Mouse (Mus musculus) thymus, adult 2 months (tissue): ENCODE data around the gene Upp2.

Experiments used
- CTCF ChIP-seq: fragments of 200-500 bp; IDR thresholded peaks from 2 replicates; pipeline ENCODE4 v1.5.1; 2012; ENCODE audit warnings: mild to moderate bottlenecking, control low read depth, low read length, moderate library complexity, borderline replicate concordance; ENCODE audit not compliant: control insufficient read depth, poor library complexity, insufficient read depth; ENCODE audit errors: extremely low read depth
- POLR2A ChIP-seq: fragments of 200-500 bp; IDR thresholded peaks from 2 replicates; pipeline ENCODE4 v1.6.1; 2012; ENCODE audit warnings: mild to moderate bottlenecking, low read length, control low read depth, moderate library complexity; ENCODE audit not compliant: control insufficient read depth, poor library complexity, insufficient read depth; ENCODE audit errors: extremely low read depth

DNA sequence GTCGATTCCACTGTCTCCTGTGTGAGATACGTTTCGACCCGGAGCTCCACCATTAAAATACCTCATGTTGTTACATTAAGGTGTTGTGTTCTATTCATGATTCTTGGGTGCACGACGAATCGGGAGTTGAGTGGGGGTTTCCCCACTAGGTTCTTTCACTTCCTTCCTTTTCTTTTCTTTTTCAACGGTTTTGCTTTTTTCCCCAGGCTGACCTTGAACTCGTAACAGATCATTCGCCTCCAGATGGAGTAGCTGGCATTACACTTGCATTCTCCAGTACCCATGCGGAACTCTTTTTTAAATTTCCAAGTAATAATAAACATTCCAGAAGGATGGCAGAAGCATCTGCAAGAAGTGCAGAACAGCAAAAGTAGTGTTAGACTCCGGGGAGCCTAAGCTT lies 58.1 kb downstream of the Upp2 start:
- TF ChIP-seq POLR2A (no peak), CTCF (no peak)
